8 mouse cellular contexts compared by ENCODE assay signal in genomic region chr11:88488941-88489724, GRCm38 (mm10).
DNase-seq lines count a peak whose midpoint lies in the region; ATAC-seq and TF ChIP-seq lines count a peak whose summit lies in the region.

No protein-coding gene starts in this region.

- no peak for TF ChIP-seq CTCF in gastrocnemius, adult 2 months (IDR thresholded peaks at IDR 0.05)
- TF ChIP-seq CTCF in kidney, postnatal 0 days (IDR thresholded peaks at IDR 0.05; ENCODE audit: low read depth): no peak

- H3K9ac ChIP-seq in kidney, postnatal 0 days (ENCODE audit: low read depth, low read length): no peak overlapping the region

- no peaks in the 10 kb centered on the region for H3K36me3 ChIP-seq in kidney, postnatal 0 days (ENCODE audit: insufficient read depth, low read length)

- H3K4me2 ChIP-seq in kidney, postnatal 0 days (ENCODE audit: low read length): no peak overlapping the region

- peak overlapping the region; percentile 70 for H3K27ac ChIP-seq in gastrocnemius, adult 2 months
- no peak overlapping the region for H3K27ac ChIP-seq in kidney, postnatal 0 days

- no peak overlapping the region for H3K4me3 ChIP-seq in gastrocnemius, adult 2 months
- no peak overlapping the region for H3K4me3 ChIP-seq in kidney, postnatal 0 days (replicated peaks; ENCODE audit: low read depth, low read length)

- peak; percentile 60 for DNase-seq in gastrocnemius, adult 2 months
- DNase-seq in gastrocnemius, postnatal 36 days: no peak
- DNase-seq in cerebellum, adult 18-20 months: peak; percentile 68 to 76
- peak; percentile 37 to 50 for DNase-seq in heart, adult 9 months (ENCODE audit: low spot score in 2 of 2)
- DNase-seq in kidney, postnatal 0 days (ENCODE audit: low spot score): peak; percentile 21
- DNase-seq in left cerebral cortex, adult 9 months (ENCODE audit: low spot score in 2 of 2): no peak
- DNase-seq in natural killer cell, adult 2 months (ENCODE audit: low spot score in 2 of 2): no peak
- no peak for DNase-seq in yolk sac, embryonic 10.5 days (ENCODE audit: low spot score)

- 63% methylated on average over 17 of the region's 17 CpGs for WGBS in kidney, postnatal 0 days

- intact Hi-C loops in gastrocnemius, adult 2 months (cut with DNase I): loop anchor here (5.0 kb wide), 1 partner anchor 37 kb away; no protein-coding TSS in a partner anchor
- intact Hi-C loops in gastrocnemius, postnatal 36 days (cut with DNase I): no loop called here

- H3K27me3 ChIP-seq in kidney, postnatal 0 days (ENCODE audit: insufficient read depth, low read length): no peaks in the 10 kb centered on the region

- no peak for ATAC-seq in kidney, postnatal 0 days (replicated peaks; ENCODE audit: low FRiP score, low read depth)

- H3K9me3 ChIP-seq in kidney, postnatal 0 days (replicated peaks; ENCODE audit: low read length): no peaks in the 10 kb centered on the region

- peaks cover 19% of the 10 kb centered on the region; the same call in 1 of the 2 replicates for H3K4me1 ChIP-seq in kidney, postnatal 0 days (replicated peaks; ENCODE audit: insufficient read depth, low read length)

Comparison
In these comparisons a context has a peak if more than half of its experiments do, and no peak if none do; other contexts are left out.
1. DNase-seq: peak in gastrocnemius, adult 2 months (single experiment), cerebellum, adult 18-20 months (2 of 2), heart, adult 9 months (2 of 2) and kidney, postnatal 0 days (single experiment); none in gastrocnemius, postnatal 36 days (0 of 2), left cerebral cortex, adult 9 months (0 of 2), natural killer cell, adult 2 months (0 of 2) and yolk sac, embryonic 10.5 days (single experiment).